Mouse (Mus musculus): ENCODE data around the gene Stag2. TPM values are rescaled to one million over a fixed set of nuclear protein-coding genes. Genes with fewer than 3 reads are reported as not detected.

Gene Stag2
- 61.8 and 65.1 TPM in 2 replicates for polyA plus RNA-seq (2014; fragmentation: Nextera tagmentation; extraction: Ambion mirVana)

DNA sequence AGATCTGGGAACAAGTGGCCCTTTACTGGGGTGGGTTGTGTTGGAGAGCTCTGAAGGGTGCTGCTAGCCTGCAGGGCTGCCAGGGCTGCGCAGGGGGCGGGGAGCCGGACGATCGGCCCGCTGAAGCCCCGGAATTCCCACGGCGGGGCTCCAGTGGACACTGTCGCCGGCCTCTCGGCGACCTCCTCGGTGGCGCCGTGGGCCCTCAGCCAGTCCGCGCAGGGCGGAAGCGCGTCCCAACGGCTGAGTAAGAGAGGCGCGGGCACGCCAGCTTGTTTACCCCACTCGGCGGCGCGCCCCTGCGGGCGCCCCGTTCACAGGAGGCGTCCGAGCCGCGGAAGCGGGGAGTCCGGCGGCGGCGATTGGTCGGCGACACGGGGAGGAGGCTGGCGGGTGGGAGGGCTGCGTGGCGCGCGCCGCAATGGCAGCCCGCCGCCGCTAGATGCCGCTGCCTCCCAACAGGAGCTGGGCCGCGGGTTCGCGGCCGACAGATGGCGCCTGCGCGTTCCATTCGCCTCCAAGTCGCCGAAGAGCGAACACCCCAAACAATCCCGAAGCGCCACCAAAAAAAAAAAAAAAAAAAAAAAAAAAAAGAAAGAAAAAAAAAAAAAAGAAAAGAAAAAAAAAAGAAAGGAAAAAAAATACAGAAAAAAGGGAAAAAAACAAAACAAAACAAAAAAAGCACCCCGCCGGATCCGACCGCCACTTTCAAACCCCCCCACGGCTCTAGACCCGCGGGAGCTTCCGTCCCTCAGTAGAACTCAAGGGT, at the start of gene Stag2:
TSS of gene Stag2 (plus strand) at position 530 of the 769 bp plus-strand sequence.
- 17% methylated on average over 55 of the region's 76 CpGs for WGBS
- peak; percentile 99 for DNase-seq (ENCODE audit: low spot score, missing footprints)

DNA sequence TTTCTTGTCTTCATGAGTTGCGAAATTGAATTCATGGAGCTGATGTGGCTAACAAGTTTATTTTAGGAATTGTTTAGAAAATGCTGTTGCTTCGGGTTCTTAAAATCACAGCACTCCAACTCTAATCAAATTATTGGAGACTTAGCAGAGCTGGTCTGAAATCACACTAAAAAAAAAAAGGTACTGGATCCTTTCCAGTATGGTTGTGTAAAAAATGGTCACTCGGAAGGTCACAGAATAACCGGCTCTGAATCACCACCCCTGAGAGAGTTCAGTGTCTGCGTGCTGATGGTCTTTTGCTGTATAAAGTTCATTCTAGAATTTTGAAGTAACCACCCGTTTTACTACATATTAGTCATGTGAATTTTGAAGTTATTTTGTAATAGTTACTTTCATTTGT, 42.0 kb upstream of the Stag2 start:
- no peak overlapping the region for H3K4me3 ChIP-seq (ENCODE audit: low read depth, low read length)
- ATAC-seq (ENCODE audit: low FRiP score), result no peak
- no peak for DNase-seq (ENCODE audit: low spot score, missing footprints)
- peaks cover 4% of the 10 kb centered on the region; the same call in 1 of the 2 replicates for H3K36me3 ChIP-seq (ENCODE audit: control insufficient read depth, insufficient read depth, low read length)
- H3K27ac ChIP-seq (ENCODE audit: low read depth, low read length), result no peak overlapping the region
- H3K9me3 ChIP-seq (ENCODE audit: control insufficient read depth, low read length), result no peaks in the 10 kb centered on the region
- WGBS, result 94% methylated on average over 6 of the region's 6 CpGs
- no peaks in the 10 kb centered on the region for H3K27me3 ChIP-seq (ENCODE audit: control insufficient read depth, insufficient read depth, low read length)
- H3K9ac ChIP-seq (ENCODE audit: low read length), result no peak overlapping the region
- no peak overlapping the region for H3K4me2 ChIP-seq
- no peaks in the 10 kb centered on the region for H3K4me1 ChIP-seq (ENCODE audit: control insufficient read depth, insufficient read depth, low read length)

More for the DNA sequence above, at the start of gene Stag2:
- Histone ChIP-seq H3K9ac (ENCODE audit: low read length) (peak within 1 kb of the TSS; percentile 94), H3K9me3 (ENCODE audit: control insufficient read depth, low read length) (no peaks in the 10 kb centered on the region), H3K4me2 (peak within 1 kb of the TSS; percentile 45), H3K36me3 (ENCODE audit: control insufficient read depth, insufficient read depth, low read length) (no peaks in the 10 kb centered on the region), H3K27me3 (ENCODE audit: control insufficient read depth, insufficient read depth, low read length) (no peaks in the 10 kb centered on the region), H3K4me1 (ENCODE audit: control insufficient read depth, insufficient read depth, low read length) (no peaks in the 10 kb centered on the region), H3K4me3 (ENCODE audit: low read depth, low read length) (peak within 1 kb of the TSS; percentile 58), H3K27ac (ENCODE audit: low read depth, low read length) (peak within 1 kb of the TSS; percentile 98)
- peak; percentile 74 for ATAC-seq (ENCODE audit: low FRiP score)

DNA sequence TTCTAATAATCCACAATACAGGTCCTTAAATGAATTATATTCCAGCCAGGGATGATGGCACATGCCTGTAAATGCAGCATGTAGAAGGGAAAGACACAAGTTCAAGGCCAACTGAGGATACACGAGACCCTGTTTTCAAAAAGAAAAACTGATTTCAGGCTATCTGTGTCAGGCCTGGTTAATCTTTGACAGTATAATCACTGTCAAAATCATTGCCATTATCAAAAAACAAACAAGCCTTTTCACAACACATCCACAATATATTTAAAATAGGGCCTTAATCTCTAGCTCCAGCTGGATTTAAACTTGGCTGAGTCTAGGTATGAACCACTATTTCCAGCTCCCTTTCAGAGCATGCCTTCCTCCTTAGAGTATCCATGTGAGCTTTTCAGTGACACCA, 38.5 kb upstream of the Stag2 start:
- Histone ChIP-seq H3K4me3 (ENCODE audit: low read depth, low read length) (no peak overlapping the region), H3K4me2 (no peak overlapping the region), H3K27me3 (ENCODE audit: control insufficient read depth, insufficient read depth, low read length) (no peaks in the 10 kb centered on the region), H3K9ac (ENCODE audit: low read length) (no peak overlapping the region), H3K27ac (ENCODE audit: low read depth, low read length) (no peak overlapping the region), H3K36me3 (ENCODE audit: control insufficient read depth, insufficient read depth, low read length) (no peaks in the 10 kb centered on the region), H3K9me3 (ENCODE audit: control insufficient read depth, low read length) (no peaks in the 10 kb centered on the region), H3K4me1 (ENCODE audit: control insufficient read depth, insufficient read depth, low read length) (no peaks in the 10 kb centered on the region)
- no peak for DNase-seq (ENCODE audit: low spot score, missing footprints)
- ATAC-seq (ENCODE audit: low FRiP score), result no peak
- WGBS, result 93% methylated on average over 1 of the region's 1 CpGs

- no peak overlapping the region for H3K27ac ChIP-seq (ENCODE audit: low read depth, low read length)
- H3K27me3 ChIP-seq (ENCODE audit: control insufficient read depth, insufficient read depth, low read length), result no peaks in the 10 kb centered on the region
- H3K9me3 ChIP-seq (ENCODE audit: control insufficient read depth, low read length), result no peaks in the 10 kb centered on the region
- ATAC-seq (ENCODE audit: low FRiP score) (no peak), DNase-seq (ENCODE audit: low spot score, missing footprints) (no peak)
- H3K4me2 ChIP-seq, result no peak overlapping the region
- WGBS, result 93% methylated on average over 6 of the region's 6 CpGs
- H3K9ac ChIP-seq (ENCODE audit: low read length), result no peak overlapping the region
- no peaks in the 10 kb centered on the region for H3K36me3 ChIP-seq (ENCODE audit: control insufficient read depth, insufficient read depth, low read length)
- no peaks in the 10 kb centered on the region for H3K4me1 ChIP-seq (ENCODE audit: control insufficient read depth, insufficient read depth, low read length)
- H3K4me3 ChIP-seq (ENCODE audit: low read depth, low read length), result no peak overlapping the region
Measured at GRCm38 (mm10) chrX:42119442-42120048, 29.6 kb upstream of the Stag2 start.

- H3K4me1 ChIP-seq (ENCODE audit: control insufficient read depth, insufficient read depth, low read length), result no peaks in the 10 kb centered on the region
- H3K36me3 ChIP-seq (ENCODE audit: control insufficient read depth, insufficient read depth, low read length), result no peaks in the 10 kb centered on the region
- no peaks in the 10 kb centered on the region for H3K9me3 ChIP-seq (ENCODE audit: control insufficient read depth, low read length)
- H3K4me3 ChIP-seq (ENCODE audit: low read depth, low read length), result no peak overlapping the region
- no peak overlapping the region for H3K27ac ChIP-seq (ENCODE audit: low read depth, low read length)
- H3K27me3 ChIP-seq (ENCODE audit: control insufficient read depth, insufficient read depth, low read length), result no peaks in the 10 kb centered on the region
- DNase-seq (ENCODE audit: low spot score, missing footprints) (no peak), ATAC-seq (ENCODE audit: low FRiP score) (no peak)
- 68% methylated on average over 5 of the region's 5 CpGs for WGBS
- H3K4me2 ChIP-seq, result no peak overlapping the region
- no peak overlapping the region for H3K9ac ChIP-seq (ENCODE audit: low read length)
Measured at GRCm38 (mm10) chrX:42124963-42125697, 24.0 kb upstream of the Stag2 start.

- WGBS, result 71% methylated on average over 9 of the region's 9 CpGs
- no peak for ATAC-seq (ENCODE audit: low FRiP score)
- H3K9me3 ChIP-seq (ENCODE audit: control insufficient read depth, low read length), result no peaks in the 10 kb centered on the region
- no peak for DNase-seq (ENCODE audit: low spot score, missing footprints)
- H3K27me3 ChIP-seq (ENCODE audit: control insufficient read depth, insufficient read depth, low read length), result no peaks in the 10 kb centered on the region
- no peak overlapping the region for H3K27ac ChIP-seq (ENCODE audit: low read depth, low read length)
- no peak overlapping the region for H3K9ac ChIP-seq (ENCODE audit: low read length)
- H3K4me1 ChIP-seq (ENCODE audit: control insufficient read depth, insufficient read depth, low read length), result no peaks in the 10 kb centered on the region
- no peak overlapping the region for H3K4me2 ChIP-seq
- H3K4me3 ChIP-seq (ENCODE audit: low read depth, low read length), result no peak overlapping the region
- no peaks in the 10 kb centered on the region for H3K36me3 ChIP-seq (ENCODE audit: control insufficient read depth, insufficient read depth, low read length)
Measured at GRCm38 (mm10) chrX:42139882-42140281, 9.2 kb upstream of the Stag2 start.

DNA sequence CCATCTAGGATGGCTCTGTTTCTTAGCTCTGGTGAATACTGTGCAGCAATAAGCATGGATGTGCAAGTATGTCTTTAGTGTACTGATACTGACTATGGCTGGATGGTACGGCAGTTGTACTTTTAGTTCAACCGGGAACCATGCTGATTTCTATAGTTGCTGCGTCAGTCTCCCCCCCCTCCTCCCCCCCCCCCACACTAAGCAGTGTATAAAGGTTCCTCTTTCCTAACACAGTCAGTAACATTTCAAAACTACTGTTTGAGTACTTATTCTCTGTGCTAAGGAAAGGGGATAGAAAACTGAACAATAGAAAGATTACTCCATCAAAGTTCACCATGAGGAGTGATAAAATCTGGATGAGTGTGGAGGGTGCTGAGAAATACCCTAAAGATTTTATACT, 6.5 kb upstream of the Stag2 start:
- Histone ChIP-seq H3K36me3 (ENCODE audit: control insufficient read depth, insufficient read depth, low read length) (no peaks in the 10 kb centered on the region), H3K27ac (ENCODE audit: low read depth, low read length) (no peak overlapping the region), H3K4me2 (no peak overlapping the region), H3K4me1 (ENCODE audit: control insufficient read depth, insufficient read depth, low read length) (no peaks in the 10 kb centered on the region), H3K9ac (ENCODE audit: low read length) (no peak overlapping the region), H3K9me3 (ENCODE audit: control insufficient read depth, low read length) (no peaks in the 10 kb centered on the region), H3K4me3 (ENCODE audit: low read depth, low read length) (no peak overlapping the region), H3K27me3 (ENCODE audit: control insufficient read depth, insufficient read depth, low read length) (no peaks in the 10 kb centered on the region)
- ATAC-seq (ENCODE audit: low FRiP score) (no peak), DNase-seq (ENCODE audit: low spot score, missing footprints) (no peak)
- 77% methylated on average over 3 of the region's 3 CpGs for WGBS

GRCm38 (mm10) chrX:42143991-42144390, 5.1 kb upstream of the Stag2 start:
- WGBS, result 83% methylated on average over 4 of the region's 4 CpGs
- DNase-seq (ENCODE audit: low spot score, missing footprints) (no peak), ATAC-seq (ENCODE audit: low FRiP score) (no peak)

DNA sequence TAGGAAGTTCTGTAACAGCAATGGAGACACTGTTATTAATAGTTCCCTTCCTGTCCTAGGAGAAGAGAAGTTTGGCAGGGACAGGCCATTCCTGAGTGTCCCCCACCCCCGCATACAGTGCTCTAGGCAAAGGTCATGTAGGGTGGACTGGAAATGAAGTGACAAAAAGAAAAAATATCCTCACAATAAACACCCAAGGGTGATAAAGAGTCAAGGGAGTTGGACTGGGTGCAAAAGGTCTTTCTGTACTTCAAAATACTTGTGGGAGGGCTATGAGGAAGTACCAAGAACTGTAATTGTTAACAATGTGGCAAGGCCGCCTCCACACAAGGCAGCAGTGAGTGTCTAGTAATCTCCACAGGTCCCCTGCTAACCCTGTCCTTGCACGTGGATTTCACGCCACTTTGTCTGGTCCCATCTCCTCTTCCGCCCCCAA, 1.1 kb upstream of the Stag2 start:
- DNase-seq (ENCODE audit: low spot score, missing footprints) (no peak), ATAC-seq (ENCODE audit: low FRiP score) (no peak)
- Histone ChIP-seq H3K36me3 (ENCODE audit: control insufficient read depth, insufficient read depth, low read length) (no peaks in the 10 kb centered on the region), H3K4me1 (ENCODE audit: control insufficient read depth, insufficient read depth, low read length) (no peaks in the 10 kb centered on the region), H3K9ac (ENCODE audit: low read length) (no peak overlapping the region), H3K9me3 (ENCODE audit: control insufficient read depth, low read length) (no peaks in the 10 kb centered on the region), H3K4me2 (peak overlapping the region; percentile 44), H3K4me3 (ENCODE audit: low read depth, low read length) (no peak overlapping the region), H3K27ac (ENCODE audit: low read depth, low read length) (no peak overlapping the region), H3K27me3 (ENCODE audit: control insufficient read depth, insufficient read depth, low read length) (no peaks in the 10 kb centered on the region)
- WGBS, result 61% methylated on average over 5 of the region's 5 CpGs

More at GRCm38 (mm10) chrX:42143991-42144390, 5.1 kb upstream of the Stag2 start:
- H3K27ac ChIP-seq (ENCODE audit: low read depth, low read length), result no peak overlapping the region
- no peak overlapping the region for H3K4me2 ChIP-seq
- H3K9me3 ChIP-seq (ENCODE audit: control insufficient read depth, low read length), result no peaks in the 10 kb centered on the region
- no peaks in the 10 kb centered on the region for H3K36me3 ChIP-seq (ENCODE audit: control insufficient read depth, insufficient read depth, low read length)
- no peaks in the 10 kb centered on the region for H3K4me1 ChIP-seq (ENCODE audit: control insufficient read depth, insufficient read depth, low read length)
- H3K4me3 ChIP-seq (ENCODE audit: low read depth, low read length), result no peak overlapping the region
- H3K27me3 ChIP-seq (ENCODE audit: control insufficient read depth, insufficient read depth, low read length), result no peaks in the 10 kb centered on the region
- no peak overlapping the region for H3K9ac ChIP-seq (ENCODE audit: low read length)
